Mouse (Mus musculus) liver, adult 2 months (tissue): ENCODE measurements at regions not wholly inside any gene's neighbourhood (a gene's known extent, or its start where the extent isn't known, plus 50 kb on each side); places are given as distances from the start of the nearest gene placed in this dataset.
A peak's percentile ranks its signal among the peaks of the same experiment; 100 is the strongest.
"Not testable (repeated sequence)": the region's sequence is repeated elsewhere in the genome, so short reads cannot be mapped to it uniquely, and the experiment has no call there.

Experiments
- DNase-seq: peaks from one replicate; pipeline ENCODE4 v3.0.0-alpha.2; 2011; ENCODE audit warnings: low read depth, low spot score; ENCODE audit errors: extremely low read depth
- H3K27ac ChIP-seq: fragments of 200-500 bp; replicated peaks from 2 replicates; pipeline ENCODE4 v1.5.1; 2012; ENCODE audit warnings: low read depth, mild to moderate bottlenecking, control low read depth, inconsistent platforms, low read length; ENCODE audit not compliant: insufficient read depth
- H3K27me3 ChIP-seq: fragments of 200-500 bp; 2 replicates; pipeline ENCODE4 v1.6.1; 2012; ENCODE audit warnings: mild to moderate bottlenecking, moderate library complexity, low read length, inconsistent platforms; ENCODE audit not compliant: control insufficient read depth, insufficient read depth
- H3K36me3 ChIP-seq: fragments of 200-500 bp; 2 replicates; pipeline ENCODE4 v1.6.1; 2012; ENCODE audit warnings: low read length, inconsistent platforms; ENCODE audit not compliant: control insufficient read depth, insufficient read depth
- H3K4me1 ChIP-seq: fragments of 200-500 bp; 2 replicates; pipeline ENCODE4 v1.6.1; 2011; ENCODE audit warnings: low read length; ENCODE audit not compliant: control insufficient read depth, insufficient read depth
- H3K4me3 ChIP-seq: fragments of 200-500 bp; 2 replicates; pipeline ENCODE4 v1.5.1; 2011; ENCODE audit warnings: low read depth, mild to moderate bottlenecking, control low read depth, low read length, moderate library complexity; ENCODE audit not compliant: insufficient read depth
- H3K79me2 ChIP-seq: fragments of 200-500 bp; 2 replicates; pipeline ENCODE4 v1.6.1; 2012; ENCODE audit warnings: inconsistent platforms, mild to moderate bottlenecking, low read length, moderate library complexity; ENCODE audit not compliant: control insufficient read depth, insufficient read depth
- H3K9ac ChIP-seq: fragments of 200-500 bp; 2 replicates; pipeline ENCODE4 v1.6.1; 2012; ENCODE audit warnings: low read depth, mild to moderate bottlenecking, control low read depth, inconsistent platforms, low read length
- CTCF ChIP-seq: fragments of 200-500 bp; IDR thresholded peaks from 2 replicates; pipeline ENCODE4 v1.5.1; 2011; ENCODE audit warnings: low read depth, low read length, control low read depth
- POLR2A ChIP-seq: fragments of 200-500 bp; IDR thresholded peaks from 2 replicates; pipeline ENCODE4 v1.6.1; 2011; ENCODE audit warnings: low read length, control low read depth; ENCODE audit not compliant: insufficient read depth; ENCODE audit errors: extremely low read depth
- WGBS: fragments of 180-500 bp; shearing (Covaris S2); methylation state at CpG from one replicate; pipeline ENCODE4 v1.1.7; 2018; 5-methylcytosine and 5-hydroxymethylcytosine counted together

- Histone ChIP-seq H3K79me2 (no peaks in the 10 kb centered on the region), H3K9ac (no peak overlapping the region), H3K27ac (no peak overlapping the region), H3K36me3 (no peaks in the 10 kb centered on the region), H3K4me1 (no peaks in the 10 kb centered on the region), H3K27me3 (no peaks in the 10 kb centered on the region), H3K4me3 (no peak overlapping the region)
- no peak for DNase-seq
- TF ChIP-seq POLR2A: no peak
- no peak for TF ChIP-seq CTCF
- 76% methylated on average over 4 of the region's 4 CpGs for WGBS
Observed at GRCm38 (mm10) chr14:33708298-33708665, 119.3 kb downstream of the Ptpn20 start.

GRCm38 (mm10) chr14:33712458-33712857, 123.5 kb downstream of the Ptpn20 start:
- TF ChIP-seq CTCF (no peak), POLR2A (no peak)
- Histone ChIP-seq H3K27ac (no peak overlapping the region), H3K27me3 (no peaks in the 10 kb centered on the region), H3K4me1 (no peaks in the 10 kb centered on the region), H3K9ac (no peak overlapping the region), H3K79me2 (no peaks in the 10 kb centered on the region), H3K36me3 (no peaks in the 10 kb centered on the region), H3K4me3 (no peak overlapping the region)
- 97% methylated on average over 1 of the region's 1 CpGs for WGBS
- no peak for DNase-seq

GRCm38 (mm10) chr14:33719651-33720050, 130.6 kb downstream of the Ptpn20 start:
- WGBS: 72% methylated on average over 6 of the region's 6 CpGs
- Histone ChIP-seq H3K27me3 (no peaks in the 10 kb centered on the region), H3K36me3 (no peaks in the 10 kb centered on the region), H3K4me1 (no peaks in the 10 kb centered on the region), H3K79me2 (no peaks in the 10 kb centered on the region), H3K9ac (no peak overlapping the region), H3K4me3 (no peak overlapping the region), H3K27ac (0 out of 2 replicates have a peak overlapping the region, but pooled peaks have one; percentile 1)
- peak; percentile 10 for DNase-seq
- TF ChIP-seq POLR2A (no peak), CTCF (no peak)

GRCm38 (mm10) chr14:33722379-33723145, 133.6 kb downstream of the Ptpn20 start:
- not testable (repeated sequence) for H3K27me3 ChIP-seq, DNase-seq, H3K27ac ChIP-seq, H3K9ac ChIP-seq, H3K79me2 ChIP-seq, H3K4me1 ChIP-seq, H3K4me3 ChIP-seq, H3K36me3 ChIP-seq
- WGBS: 86% methylated on average over 5 of the region's 5 CpGs

- Histone ChIP-seq H3K36me3 (no peaks in the 10 kb centered on the region), H3K27me3 (no peaks in the 10 kb centered on the region), H3K4me3 (no peak overlapping the region), H3K79me2 (no peaks in the 10 kb centered on the region), H3K9ac (no peak overlapping the region), H3K27ac (no peak overlapping the region), H3K4me1 (no peaks in the 10 kb centered on the region)
- 82% methylated on average over 10 of the region's 10 CpGs for WGBS
- DNase-seq: no peak
- no peak for TF ChIP-seq POLR2A
- TF ChIP-seq CTCF: no peak
Observed at GRCm38 (mm10) chr14:33726500-33726899, 137.5 kb downstream of the Ptpn20 start.

GRCm38 (mm10) chr14:33729115-33729884, 140.3 kb downstream of the Ptpn20 start:
- no peak overlapping the region for H3K27ac ChIP-seq
- no peak for TF ChIP-seq CTCF
- TF ChIP-seq POLR2A: no peak
- H3K9ac ChIP-seq: no peak overlapping the region
- H3K27me3 ChIP-seq: no peaks in the 10 kb centered on the region
- no peaks in the 10 kb centered on the region for H3K4me1 ChIP-seq
- no peaks in the 10 kb centered on the region for H3K79me2 ChIP-seq
- H3K4me3 ChIP-seq: no peak overlapping the region
- DNase-seq: no peak
- WGBS: 78% methylated on average over 14 of the region's 14 CpGs
- no peaks in the 10 kb centered on the region for H3K36me3 ChIP-seq
